Mouse (Mus musculus) c-Kit-positive CD71-positive TER-119-positive erythroid progenitor cells, embryonic 14.5 days (primary cell): ENCODE results near the gene Col6a2.

ENCODE experiments used
- DNase-seq: peaks from one replicate; pipeline ENCODE4 v3.0.0-alpha.2; 2013; ENCODE audit warnings: low spot score

The Col6a2 gene

DNA sequence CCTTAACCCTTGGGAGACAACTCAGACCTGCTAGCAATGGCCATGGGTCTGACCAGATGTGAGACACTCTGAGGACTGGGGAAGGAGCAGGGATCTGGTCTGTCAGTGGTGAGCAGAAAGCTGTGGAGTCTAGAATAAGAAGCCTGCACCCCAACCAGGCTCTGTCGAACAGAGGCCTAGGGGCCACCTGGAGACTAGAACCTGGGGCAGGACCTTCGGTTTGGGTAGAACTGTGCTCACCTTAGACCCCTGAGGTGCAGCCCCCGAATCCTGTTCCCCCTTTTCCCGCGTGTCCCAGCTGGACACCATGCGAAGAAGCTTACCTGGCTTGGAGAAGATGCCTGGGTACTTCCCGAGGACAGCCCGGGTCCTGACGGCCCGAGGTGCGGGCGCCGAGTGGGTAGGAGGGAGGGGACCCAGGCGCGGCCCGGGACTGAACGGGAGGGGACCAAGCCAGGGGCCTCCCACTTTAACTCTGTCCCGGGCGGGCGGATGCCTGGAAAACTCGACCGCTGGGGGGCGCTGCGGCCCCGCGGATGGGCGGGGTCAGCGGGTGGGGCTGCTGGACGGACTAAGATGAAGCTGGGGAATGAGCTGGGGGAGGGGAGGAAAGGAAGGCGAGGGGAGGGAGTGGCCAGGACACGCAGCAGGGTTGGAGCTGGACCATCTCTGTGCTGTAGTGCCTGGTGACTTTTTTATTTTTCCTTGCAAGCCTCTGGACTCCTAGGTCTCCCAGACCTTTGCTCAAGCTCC, at the start of gene Col6a2:
Gene Col6a2 (minus strand): TSS at position 703 of the 753 bp plus-strand sequence.
- DNase-seq: peak; percentile 13

DNA sequence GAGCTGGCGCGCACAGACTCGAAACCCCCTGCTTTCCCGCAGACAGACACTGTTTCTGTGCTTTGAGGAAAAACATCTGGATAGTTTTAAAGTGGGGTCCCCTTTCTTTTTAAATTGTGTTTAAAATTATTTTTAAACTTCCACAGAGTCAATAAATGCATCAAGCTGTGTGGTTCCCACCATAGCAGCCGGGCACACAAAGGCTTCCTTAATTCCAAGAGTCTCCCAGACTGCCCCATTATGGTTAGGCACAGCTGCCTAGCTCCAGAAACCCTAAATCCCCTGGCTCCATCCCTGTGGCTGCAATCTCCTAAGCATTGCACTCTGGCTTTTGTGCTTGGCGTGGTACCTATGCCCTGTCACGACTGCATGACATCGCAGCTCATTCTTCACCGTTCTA, 48.5 kb upstream of the Col6a2 start:
- DNase-seq: no peak

DNA sequence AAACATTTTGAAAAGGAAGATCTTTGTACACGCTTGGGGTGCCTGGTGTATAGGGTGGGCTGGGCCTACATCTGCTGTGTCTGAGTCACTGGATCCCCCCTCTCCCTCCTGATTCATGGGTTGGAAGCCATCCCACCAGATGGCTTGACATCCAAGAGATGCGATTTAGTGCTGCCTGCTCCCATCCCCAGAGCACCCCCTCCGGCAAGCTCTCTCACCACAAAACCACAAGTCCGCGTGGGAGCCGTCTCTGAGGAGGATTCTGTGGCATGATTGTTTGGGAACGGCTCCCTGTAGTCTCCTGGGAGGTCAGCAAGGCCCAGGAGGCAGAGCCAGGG, 45.5 kb upstream of the Col6a2 start:
- no peak for DNase-seq

DNA sequence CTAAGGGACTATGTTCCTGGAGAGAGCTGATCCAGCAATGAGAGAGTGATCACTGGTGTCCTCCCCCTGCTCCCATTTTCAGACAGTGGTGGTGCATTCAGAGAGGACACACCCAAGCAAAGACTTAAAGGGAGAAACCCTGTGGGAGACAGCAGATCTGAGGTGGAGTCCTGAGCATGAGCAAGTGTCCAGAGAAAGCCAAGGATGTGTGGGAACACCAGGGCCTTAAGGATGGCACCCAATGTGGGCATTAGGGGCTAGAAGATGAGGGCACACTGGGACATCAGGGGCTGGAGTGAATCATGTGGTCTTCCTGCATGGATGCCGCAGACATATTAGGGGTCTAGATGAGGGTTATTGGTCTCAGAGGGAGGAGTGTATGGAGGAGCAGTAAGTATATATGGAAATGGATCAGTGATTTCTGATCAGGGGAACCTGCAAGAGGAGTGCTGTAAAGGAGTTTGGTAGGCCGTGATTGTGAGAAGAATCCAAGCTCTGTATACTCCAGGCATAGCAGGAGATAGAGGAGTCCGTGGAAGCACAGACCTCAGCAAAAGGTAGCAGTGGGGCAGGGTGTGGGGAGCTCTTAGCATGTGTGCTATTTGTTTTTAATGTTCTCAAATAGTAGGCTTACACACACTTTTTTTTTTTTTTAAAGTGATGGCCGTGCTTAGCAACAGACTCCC, 45.0 kb upstream of the Col6a2 start:
- DNase-seq: no peak

DNA sequence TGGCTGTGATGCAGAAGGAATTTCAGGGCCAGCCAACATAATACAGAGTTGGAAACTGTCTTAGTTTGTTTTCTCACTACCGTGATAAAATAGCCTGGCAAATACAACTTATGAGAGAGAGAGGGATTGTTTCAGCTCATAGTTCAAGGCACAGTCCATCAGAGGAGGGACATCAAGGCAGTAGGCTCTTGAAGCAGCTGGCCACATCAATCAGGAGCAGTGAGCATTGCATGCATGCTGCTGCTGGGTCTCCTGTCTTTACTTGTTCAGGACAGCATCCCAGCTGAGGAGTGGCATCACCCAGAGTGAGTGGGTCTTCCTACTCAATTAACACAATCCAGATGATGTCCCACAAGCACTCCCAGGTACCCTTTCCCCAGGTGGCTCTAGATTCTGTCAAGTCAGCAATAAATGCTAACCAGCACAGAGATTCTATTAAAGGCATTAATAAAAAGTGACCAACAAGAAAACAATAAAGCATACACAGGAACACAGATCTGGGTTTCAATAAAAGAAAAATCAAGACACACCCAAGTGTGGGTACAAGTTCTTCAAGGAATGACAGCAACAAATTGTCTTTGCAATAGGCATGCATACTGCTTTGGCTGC, 43.9 kb upstream of the Col6a2 start:
- DNase-seq: no peak

DNA sequence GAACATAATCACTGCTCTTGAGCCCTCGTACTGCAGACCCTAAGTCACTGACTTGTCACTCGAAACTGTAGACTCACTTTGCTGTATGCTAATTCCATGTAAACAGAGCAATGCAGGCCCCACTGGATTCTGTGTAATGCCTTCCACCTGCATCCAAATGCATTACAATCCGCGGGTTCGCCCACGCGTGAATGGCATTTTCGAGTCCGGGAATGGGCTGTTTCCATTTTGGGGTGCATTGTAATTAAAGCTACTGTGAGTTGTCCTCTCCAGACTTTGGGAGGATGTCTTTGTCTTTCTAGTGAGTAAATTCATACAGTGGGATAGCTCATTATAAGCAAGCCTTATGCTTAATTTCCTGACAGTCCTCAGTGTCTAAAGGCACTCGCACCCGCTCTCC, 42.1 kb upstream of the Col6a2 start:
- DNase-seq: no peak

DNA sequence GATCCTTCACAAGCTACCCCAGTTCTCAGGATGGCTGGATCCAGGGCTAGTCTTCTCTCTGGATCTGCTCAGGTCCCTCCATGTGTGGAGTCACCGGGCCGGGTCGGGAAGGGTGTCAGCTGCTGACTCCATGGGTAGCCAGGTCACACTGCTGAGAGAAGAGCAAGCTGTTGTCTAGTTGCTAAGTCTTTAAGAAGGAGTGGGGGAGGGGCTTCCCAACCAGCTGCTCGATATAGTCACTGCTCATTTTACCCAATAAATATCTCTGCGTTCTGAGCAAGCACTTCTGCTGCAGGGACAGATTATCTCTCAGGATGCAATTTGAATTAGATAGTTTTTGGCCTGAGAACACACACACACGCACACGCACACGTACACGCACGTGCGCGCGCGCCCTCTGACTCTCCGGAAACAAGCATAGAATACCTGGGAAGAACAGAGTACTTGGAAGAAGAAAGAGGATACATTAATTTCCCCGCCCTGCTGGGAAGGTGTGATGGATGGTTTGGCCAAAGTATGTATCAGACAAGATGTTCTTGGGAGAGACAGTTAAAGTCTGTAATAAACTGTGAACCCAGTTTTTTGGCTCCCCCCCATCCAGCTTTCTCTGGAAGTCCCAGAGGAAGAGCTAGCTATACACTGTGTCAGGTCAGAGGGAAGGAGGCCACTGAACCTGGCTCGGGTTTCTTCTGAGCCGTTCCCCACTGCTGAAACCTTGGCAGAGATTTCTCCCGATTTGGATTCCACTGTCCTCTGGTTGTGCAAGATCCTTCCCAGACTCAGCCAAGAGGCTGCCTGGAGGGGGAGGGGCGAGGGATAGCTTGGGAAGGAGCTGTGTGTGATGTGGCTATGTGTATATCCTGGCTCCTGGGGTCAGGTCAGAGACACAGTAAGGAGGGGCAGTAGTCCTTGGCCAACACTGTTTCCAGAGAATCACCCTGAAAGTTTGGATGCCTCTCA, 41.0 kb upstream of the Col6a2 start:
- DNase-seq: no peak

DNA sequence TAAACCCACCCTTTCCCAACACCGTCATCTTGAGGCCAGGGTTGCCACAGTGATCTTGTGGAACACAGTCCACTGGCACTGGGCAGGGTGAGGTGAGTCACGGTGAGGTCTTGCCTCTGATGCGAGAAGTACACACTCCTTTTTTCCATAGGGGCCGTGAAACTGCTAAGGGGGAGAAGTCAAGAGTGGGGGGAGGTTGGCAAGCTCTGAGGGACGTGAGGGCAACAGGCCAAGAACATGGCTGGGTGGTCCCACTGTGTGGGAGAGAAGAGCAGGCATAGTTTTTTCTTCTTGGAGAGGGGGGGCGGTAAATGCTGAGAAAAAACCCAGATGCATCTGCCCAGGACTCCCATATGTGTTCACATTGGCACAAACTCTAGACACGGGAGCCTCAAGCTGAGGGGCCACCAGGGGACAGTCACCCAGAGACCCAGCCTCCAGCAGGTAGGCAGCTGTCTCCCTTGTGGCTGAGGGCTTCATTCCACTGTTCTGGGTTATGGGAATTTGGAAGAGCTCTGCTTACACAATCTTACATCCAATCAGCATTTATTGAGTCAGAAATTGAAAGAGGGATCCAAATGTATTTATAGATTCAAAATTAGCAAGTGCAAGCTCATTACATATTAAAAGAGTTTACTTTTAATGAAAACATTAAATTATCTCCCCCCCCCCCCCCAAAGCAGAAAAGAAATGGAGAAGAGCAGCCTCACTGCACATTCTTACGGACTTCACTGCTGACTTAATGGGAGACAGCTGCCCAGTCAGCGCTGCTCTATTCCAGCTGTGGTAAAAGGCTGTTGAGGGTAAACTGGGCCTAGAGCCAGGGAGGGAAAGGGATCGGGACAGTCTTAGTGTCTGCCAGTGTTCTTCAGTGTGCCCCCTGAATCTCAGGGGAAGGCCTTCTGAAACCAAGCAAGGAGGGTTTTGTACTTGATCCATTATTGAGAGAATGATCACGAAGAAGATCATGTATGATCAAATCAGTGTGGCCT, 30.2 kb upstream of the Col6a2 start:
- DNase-seq: no peak

DNA sequence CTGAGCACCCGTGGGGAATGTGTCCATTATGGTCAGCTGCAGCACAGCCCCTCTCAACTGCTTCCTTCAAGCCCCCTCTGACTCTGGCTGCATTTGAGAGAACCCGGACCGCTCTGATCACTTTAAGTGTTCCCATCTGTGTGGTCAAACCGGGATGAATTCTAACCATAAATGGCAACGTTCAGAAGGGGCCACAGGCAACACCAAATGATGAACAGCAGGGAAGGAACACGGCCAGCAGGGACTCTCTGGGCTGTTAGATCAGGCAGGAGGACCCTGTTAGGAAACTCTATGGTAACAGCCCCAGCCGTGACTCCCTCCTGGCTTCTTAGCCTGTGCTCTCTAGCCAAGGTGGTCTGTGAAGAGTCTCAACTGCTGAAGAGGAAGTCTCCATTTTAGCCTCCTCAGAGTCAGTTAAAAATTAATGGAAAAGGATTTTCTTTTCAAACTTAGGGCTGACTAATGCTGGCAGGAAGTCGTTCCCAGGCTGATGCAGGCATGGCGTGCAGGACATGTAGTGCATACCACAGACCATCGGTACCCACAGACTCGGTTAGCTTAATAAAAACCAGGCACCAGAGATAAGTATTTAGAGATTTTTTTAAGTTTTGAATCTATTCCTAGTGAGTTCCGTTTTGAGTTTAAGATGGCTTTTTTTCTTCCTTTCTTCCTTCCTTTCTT, 27.4 kb upstream of the Col6a2 start:
- no peak for DNase-seq

DNA sequence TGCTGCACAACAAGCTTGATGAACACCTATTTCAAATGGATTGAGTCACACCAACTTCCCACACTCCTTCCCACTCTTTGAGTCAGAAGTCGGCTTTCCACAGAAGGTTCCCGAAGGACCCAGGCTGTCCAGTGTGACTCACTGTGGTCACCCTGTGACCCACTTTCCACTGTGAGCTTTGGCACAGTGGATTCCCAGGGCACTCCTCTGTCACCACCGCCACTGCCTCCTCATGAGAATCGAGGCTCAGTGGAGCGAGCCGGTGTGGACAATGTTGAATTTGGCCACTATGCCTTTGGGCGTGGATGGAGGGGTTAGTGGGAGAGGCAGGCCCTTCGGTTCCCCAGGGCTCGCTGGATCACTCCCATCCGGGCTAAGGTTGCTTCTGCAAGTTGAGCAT, 25.3 kb upstream of the Col6a2 start:
- no peak for DNase-seq

DNA sequence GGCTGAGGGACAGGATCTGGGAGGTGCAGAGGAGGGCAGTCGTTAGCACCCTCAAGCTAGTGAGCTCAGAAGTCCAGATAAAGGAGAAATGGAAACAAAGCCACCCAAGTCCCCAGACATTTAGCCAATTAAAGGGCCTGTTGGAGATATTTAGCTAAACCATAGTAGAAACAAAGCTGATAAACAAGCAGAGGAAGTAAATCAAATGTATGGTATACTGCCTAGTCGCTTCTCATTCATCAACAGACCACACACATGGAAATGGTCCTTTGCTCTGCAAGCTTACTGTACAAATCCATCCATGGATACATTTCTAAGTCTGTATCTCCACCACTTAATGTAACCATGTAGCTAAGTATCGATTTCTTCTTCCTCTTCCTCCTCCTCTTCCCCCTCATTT, 24.0 kb upstream of the Col6a2 start:
- DNase-seq: no peak

DNA sequence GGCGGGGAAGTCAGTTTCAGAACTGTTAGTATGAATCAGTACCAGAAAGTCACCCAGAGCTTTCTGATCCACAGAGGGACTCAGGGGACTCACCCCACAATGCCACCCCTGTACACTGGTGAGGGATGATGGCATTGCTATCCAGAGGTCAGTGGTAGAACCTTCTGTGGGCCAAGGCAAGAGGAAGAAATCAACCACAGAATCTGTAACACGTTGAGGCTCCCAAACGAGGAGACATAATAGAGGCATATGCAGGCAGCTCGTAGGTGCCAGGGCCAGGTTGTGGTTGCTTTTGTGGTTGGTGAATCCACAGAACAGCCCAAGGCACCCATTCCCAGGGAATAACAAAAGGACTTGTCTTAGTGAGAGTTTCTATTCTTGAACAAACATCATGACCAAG, 22.3 kb upstream of the Col6a2 start:
- no peak for DNase-seq

DNA sequence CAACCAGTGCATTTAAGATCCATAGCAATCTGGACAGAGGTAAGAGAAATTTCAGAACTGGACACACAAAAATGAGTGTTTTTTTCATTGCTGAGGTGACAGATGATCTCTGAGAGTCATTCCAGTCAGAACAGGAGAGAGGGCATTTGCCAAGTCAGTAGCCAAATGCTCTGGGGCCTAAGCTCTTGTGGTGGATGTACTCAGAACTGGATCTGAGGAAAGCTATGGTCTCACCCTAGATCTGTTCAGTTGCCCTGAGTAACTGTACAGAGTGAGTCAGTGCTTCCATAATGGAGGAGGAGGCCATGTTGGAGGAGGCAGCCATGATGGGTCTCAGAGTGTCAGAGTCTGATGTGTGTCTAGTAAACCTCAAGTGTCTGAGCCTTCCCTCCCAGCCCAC, 21.6 kb upstream of the Col6a2 start:
- no peak for DNase-seq

DNA sequence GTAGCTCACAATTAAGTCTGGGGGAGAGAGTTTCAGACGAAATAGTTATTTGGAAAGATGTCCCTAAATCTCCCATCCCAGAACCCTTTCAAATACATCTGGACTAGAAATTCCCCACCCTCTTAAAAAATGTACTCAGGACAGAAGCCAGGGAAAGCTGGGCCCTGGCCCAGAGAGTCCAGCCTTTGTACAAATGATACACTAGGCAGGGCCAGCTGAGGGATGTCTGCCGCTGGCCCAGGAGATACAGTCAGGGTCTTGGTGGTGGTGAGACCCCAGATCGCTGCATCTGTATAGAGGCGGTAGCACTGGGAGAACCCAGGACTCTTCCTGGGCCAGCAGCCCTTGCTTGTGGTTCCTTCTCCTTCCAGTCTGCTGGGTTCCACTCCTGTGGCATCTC, 20.6 kb upstream of the Col6a2 start:
- DNase-seq: no peak

DNA sequence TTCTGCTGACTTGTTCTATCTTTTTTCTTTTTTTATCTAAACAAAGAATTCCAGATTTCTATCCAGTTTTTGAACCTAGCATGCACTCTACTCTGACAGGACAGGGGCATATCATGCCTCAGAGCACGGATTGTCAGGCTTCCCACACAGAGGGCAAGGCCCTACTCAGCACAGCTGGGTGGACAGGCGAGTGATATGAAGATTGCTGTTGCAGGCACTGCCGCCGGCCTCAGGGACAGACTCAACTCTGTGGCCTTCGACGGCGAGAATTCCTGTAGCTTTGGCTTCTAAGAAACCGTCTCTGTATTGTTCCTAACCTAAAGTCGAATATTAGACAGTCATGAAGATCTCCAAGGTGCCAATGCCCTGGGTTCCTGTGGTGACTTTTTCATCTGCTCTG, 20.0 kb upstream of the Col6a2 start:
- no peak for DNase-seq

DNA sequence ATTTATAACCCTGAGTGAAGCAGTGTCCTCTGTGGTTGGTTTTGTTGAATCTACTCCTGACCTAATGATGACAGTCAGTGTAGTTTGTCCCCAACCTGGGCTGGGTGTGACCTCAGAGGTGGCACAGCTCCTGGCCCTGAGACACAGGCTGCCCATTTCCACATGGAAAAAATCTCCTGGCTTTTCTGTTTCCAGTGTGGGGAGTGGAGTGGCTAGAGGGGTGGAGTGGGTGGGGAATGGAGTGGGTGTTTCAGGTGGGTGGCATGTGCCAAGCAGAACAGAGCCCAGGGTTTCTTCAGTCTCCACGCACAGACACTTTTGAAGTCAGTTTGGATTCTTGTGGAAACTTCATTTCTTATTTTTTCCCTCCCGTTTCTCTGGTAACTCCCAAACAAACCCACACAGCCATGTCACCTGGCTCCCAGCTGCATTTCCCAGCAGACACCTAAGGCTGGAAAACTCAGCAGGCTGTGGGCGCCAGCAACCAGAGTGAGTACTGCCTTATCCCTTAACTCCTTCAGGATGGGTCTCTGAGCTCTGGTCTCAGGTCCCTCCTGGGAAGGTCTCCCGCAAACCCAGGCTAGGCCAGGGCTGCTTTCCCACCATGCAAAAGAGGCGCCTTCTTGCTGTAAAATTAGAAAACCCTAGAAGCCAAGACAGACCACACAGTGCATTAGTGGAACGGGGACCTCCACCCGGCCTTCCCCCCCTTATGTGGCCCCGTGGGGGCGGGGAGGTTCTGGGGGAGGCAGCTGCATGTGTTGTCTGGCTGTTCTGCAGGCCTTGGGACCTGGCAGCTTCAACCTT, 19.4 kb upstream of the Col6a2 start:
- DNase-seq: no peak

DNA sequence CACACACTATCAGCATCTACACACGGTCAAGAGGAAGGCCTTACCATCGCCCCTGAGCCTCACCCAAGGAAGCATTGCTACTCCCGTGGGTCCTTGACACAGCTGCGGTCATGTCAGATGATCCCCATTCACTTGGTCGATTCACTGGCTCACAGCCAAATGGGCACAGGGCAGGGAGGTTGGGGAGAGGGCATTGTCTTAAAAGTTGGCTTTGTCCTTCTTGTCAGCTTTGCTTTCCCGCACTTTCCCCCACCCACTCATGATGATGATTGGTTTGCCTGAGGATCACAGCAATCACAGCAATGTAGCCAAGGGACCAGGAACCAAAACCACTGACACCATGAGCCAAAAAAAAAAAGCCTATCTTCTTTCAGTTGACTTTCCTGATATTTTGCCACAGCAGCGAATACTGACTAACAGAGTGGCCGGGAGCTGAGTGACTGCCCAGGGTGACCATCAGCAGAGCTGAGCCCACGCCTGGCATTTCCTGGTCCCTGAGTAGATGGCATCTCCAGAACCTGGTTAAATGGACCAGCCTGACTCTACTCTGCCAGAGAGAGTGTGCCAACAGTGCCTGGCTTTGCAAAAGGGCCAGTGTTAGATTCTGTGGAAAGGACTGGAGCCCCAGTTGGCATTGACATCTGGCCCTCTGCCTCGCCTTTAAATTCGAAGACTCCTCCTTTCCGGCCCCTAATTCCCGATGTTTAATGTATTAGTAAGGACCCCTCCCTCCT, 18.6 kb upstream of the Col6a2 start:
- DNase-seq: no peak

DNA sequence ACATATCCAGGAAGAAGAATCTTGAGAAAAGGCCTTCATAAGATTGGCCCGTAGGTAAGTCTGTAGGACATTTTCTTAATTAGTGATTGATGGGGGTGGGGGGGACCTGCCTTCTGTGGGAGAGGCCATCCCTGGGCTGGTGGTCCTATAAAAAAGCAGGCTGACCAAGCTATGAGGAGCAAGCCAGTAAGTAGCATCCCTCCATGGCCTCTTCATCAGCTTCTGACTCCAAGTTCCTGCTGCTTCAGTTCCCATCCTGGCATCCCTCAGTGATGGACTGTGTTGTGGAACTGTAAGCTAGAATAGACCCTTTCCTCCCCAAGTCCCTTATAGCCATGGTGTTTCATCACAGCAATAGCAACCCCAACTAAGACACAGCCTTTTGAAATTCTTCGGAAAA, 16.5 kb upstream of the Col6a2 start:
- DNase-seq: no peak

DNA sequence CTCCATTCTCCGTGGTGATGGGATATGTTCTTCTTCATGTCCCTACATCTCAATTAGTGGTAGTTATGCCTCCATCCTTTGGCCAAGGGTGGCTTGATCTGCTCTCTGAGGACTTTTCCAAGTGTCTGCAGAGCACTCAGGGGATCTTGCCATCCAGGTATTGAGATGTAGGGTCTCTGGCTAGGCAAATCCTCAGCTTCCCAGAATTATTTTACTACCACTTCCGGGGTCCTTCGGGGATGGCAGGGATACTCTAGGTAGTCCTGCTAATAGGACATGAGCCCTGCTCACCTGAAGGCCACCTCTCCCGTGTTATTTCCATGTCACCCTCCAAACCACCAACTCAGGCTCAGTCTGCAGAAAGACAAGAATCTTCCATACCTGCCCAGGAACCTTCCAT, 13.2 kb upstream of the Col6a2 start:
- DNase-seq: no peak
